12 mouse cellular contexts compared by ENCODE assay signal in the genomic region with DNA sequence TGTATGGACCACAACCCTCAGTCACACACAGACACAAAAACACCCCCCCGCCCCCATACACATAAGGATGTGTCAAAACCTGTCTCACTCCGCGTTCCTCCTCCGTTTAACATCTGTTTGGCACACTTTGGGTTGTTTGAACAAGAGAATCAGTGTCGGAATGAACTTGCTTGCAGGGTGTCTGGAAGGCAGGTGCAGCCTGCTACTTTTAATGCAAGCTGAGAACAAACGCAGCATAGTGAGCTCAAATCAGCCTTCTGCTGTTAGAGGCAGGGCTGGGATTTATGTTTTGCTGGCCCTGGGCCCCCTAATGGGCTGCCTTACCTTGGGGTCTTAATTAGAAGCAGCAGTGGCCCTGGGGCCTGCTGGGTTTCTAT. TPM values are rescaled to one million over a fixed set of nuclear protein-coding genes. Genes with fewer than 3 reads are reported as not detected.
DNase-seq lines count a peak whose midpoint lies in the region; ATAC-seq and TF ChIP-seq lines count a peak whose summit lies in the region.
"Had no signal": no experiment of that assay in that cellular context is flagged by ENCODE, and none has a peak within 500 bp of the region (broad histone marks: within the 10 kb centered on the region; RNA-seq: fewer than 3 reads in every experiment).

No protein-coding gene starts in this region.

- peak overlapping the region; percentile 34; the same call in 1 of the 2 replicates for H3K4me2 ChIP-seq in kidney, embryonic 15.5 days
- peak overlapping the region; percentile 32 for H3K4me2 ChIP-seq in hindbrain, embryonic 12.5 days (replicated peaks)
- peak overlapping the region; percentile 34 for H3K4me2 ChIP-seq in midbrain, embryonic 15.5 days
- H3K4me2 ChIP-seq in liver, postnatal 0 days (ENCODE audit: low read depth, low read length) = no peak overlapping the region
- H3K4me2 ChIP-seq: heart, embryonic 15.5 days had no signal

- no peaks in the 10 kb centered on the region for H3K36me3 ChIP-seq in kidney, embryonic 15.5 days
- no peaks in the 10 kb centered on the region for H3K36me3 ChIP-seq in hindbrain, embryonic 12.5 days
- no peaks in the 10 kb centered on the region for H3K36me3 ChIP-seq in midbrain, embryonic 15.5 days (replicated peaks)
- H3K36me3 ChIP-seq in liver, postnatal 0 days (replicated peaks; ENCODE audit: insufficient read depth, low read length) = no peaks in the 10 kb centered on the region
- H3K36me3 ChIP-seq: heart, embryonic 15.5 days had no signal

- 29% methylated on average over 6 of the region's 6 CpGs for WGBS in kidney, embryonic 15.5 days
- WGBS in hindbrain, embryonic 12.5 days = 6% methylated on average over 6 of the region's 6 CpGs
- 7% methylated on average over 6 of the region's 6 CpGs for WGBS in midbrain, embryonic 15.5 days
- WGBS in liver, postnatal 0 days (ENCODE audit: insufficient replicate concordance) = 59% methylated on average over 6 of the region's 6 CpGs

- H3K27ac ChIP-seq in kidney, embryonic 15.5 days = no peak overlapping the region
- peak overlapping the region; percentile 23; the same call in 1 of the 2 replicates for H3K27ac ChIP-seq in hindbrain, embryonic 12.5 days
- 0 out of 2 replicates have a peak overlapping the region, but pooled peaks have one; percentile 18 for H3K27ac ChIP-seq in midbrain, embryonic 15.5 days
- H3K27ac ChIP-seq in gastrocnemius, adult 2 months = no peak overlapping the region
- H3K27ac ChIP-seq in liver, postnatal 0 days (ENCODE audit: low read depth) = no peak overlapping the region
- H3K27ac ChIP-seq: heart, embryonic 15.5 days had no signal

- DNase-seq in kidney, adult 8-10 months = no peak
- DNase-seq in embryo, embryonic 11.5 days (ENCODE audit: low read depth, low spot score) = peak; percentile 51
- no peak for DNase-seq in gastrocnemius, adult 2 months
- no peak for DNase-seq in liver, postnatal 0 days
- no peak for DNase-seq in gastrocnemius, postnatal 25 days

- intact Hi-C loops in gastrocnemius, adult 2 months (cut with DNase I) = no loop called here

- no peak for TF ChIP-seq EP300 in liver, postnatal 0 days (IDR thresholded peaks at IDR 0.05; ENCODE audit: low read depth)

- H3K27me3 ChIP-seq in kidney, embryonic 15.5 days = 0 out of 2 replicates have a peak, but pooled peaks cover 5% of the 10 kb centered on the region
- H3K27me3 ChIP-seq in hindbrain, embryonic 12.5 days = no peaks in the 10 kb centered on the region
- no peaks in the 10 kb centered on the region for H3K27me3 ChIP-seq in midbrain, embryonic 15.5 days (replicated peaks)
- no peaks in the 10 kb centered on the region for H3K27me3 ChIP-seq in liver, postnatal 0 days (ENCODE audit: insufficient read depth, low read length)
- H3K27me3 ChIP-seq: heart, embryonic 15.5 days had no signal

- no peak overlapping the region for H3K4me3 ChIP-seq in kidney, embryonic 15.5 days (replicated peaks)
- no peak overlapping the region for H3K4me3 ChIP-seq in hindbrain, embryonic 12.5 days
- H3K4me3 ChIP-seq in midbrain, embryonic 15.5 days = no peak overlapping the region
- H3K4me3 ChIP-seq in gastrocnemius, adult 2 months = no peak overlapping the region
- H3K4me3 ChIP-seq in liver, postnatal 0 days (ENCODE audit: low read depth, low read length) = no peak overlapping the region
- H3K4me3 ChIP-seq: heart, embryonic 15.5 days had no signal

- H3K4me1 ChIP-seq in kidney, embryonic 15.5 days = peaks cover 26% of the 10 kb centered on the region
- H3K4me1 ChIP-seq in hindbrain, embryonic 12.5 days = peaks cover 14% of the 10 kb centered on the region
- H3K4me1 ChIP-seq in midbrain, embryonic 15.5 days = peaks cover 13% of the 10 kb centered on the region
- H3K4me1 ChIP-seq in liver, postnatal 0 days (ENCODE audit: insufficient read depth) = peaks cover 4% of the 10 kb centered on the region; the same call in 1 of the 2 replicates

- no peak overlapping the region for H3K9ac ChIP-seq in kidney, embryonic 15.5 days
- H3K9ac ChIP-seq in hindbrain, embryonic 12.5 days = no peak overlapping the region
- H3K9ac ChIP-seq in midbrain, embryonic 15.5 days = no peak overlapping the region
- no peak overlapping the region for H3K9ac ChIP-seq in liver, postnatal 0 days (replicated peaks)
- H3K9ac ChIP-seq: heart, embryonic 15.5 days had no signal

- no peak for TF ChIP-seq CTCF in gastrocnemius, adult 2 months (IDR thresholded peaks at IDR 0.05)
- no peak for TF ChIP-seq CTCF in liver, postnatal 0 days (IDR thresholded peaks at IDR 0.05; ENCODE audit: low read depth)

- no peaks in the 10 kb centered on the region for H3K9me3 ChIP-seq in kidney, embryonic 15.5 days (replicated peaks)
- H3K9me3 ChIP-seq in hindbrain, embryonic 12.5 days (replicated peaks) = no peaks in the 10 kb centered on the region
- no peaks in the 10 kb centered on the region for H3K9me3 ChIP-seq in midbrain, embryonic 15.5 days
- H3K9me3 ChIP-seq in liver, postnatal 0 days (ENCODE audit: low read length) = no peaks in the 10 kb centered on the region
- H3K9me3 ChIP-seq: heart, embryonic 15.5 days had no signal

- ATAC-seq in kidney, embryonic 15.5 days (replicated peaks; ENCODE audit: low FRiP score) = no peak
- ATAC-seq in hindbrain, embryonic 12.5 days (ENCODE audit: low FRiP score) = peak; percentile 39
- ATAC-seq in midbrain, embryonic 15.5 days (replicated peaks) = peak; percentile 78
- ATAC-seq in liver, postnatal 0 days = no peak

RNA-seq across cellular contexts. Expression of a gene that starts 28.7 kb away (rescaled TPM):
- 0.23 and 0.47 TPM in 2 replicates for polyA plus RNA-seq in kidney, embryonic 15.5 days (2015; fragmentation: Nextera tagmentation; extraction: Ambion mirVana)
- polyA plus RNA-seq in hindbrain, embryonic 12.5 days (2016; fragmentation: Nextera tagmentation; extraction: Ambion mirVana) = 0.39 and 0.65 TPM in 2 replicates
- polyA plus RNA-seq in midbrain, embryonic 15.5 days (2015; fragmentation: Nextera tagmentation; extraction: Ambion mirVana) = 1.7 and 2.5 TPM in 2 replicates
- 1 to 10 TPM in 1 of 2 experiments, under 1 TPM in 1; 0.36 to 2.0 TPM for total RNA-seq in gastrocnemius, adult 2 months (2021)
- 0.26 and 1.1 TPM in 2 replicates for polyA plus RNA-seq in liver, postnatal 0 days (2015; fragmentation: Nextera tagmentation; extraction: Ambion mirVana)
- total RNA-seq in gastrocnemius, postnatal 25 days (2021) = under 1 TPM; 0.32 to 0.56 TPM
- total RNA-seq: common myeloid progenitor, adult 5-6 weeks; megakaryocyte-erythroid progenitor cell, adult 5-6 weeks had no signal

RNA-seq across cellular contexts. Expression of a gene that starts 46.7 kb away (rescaled TPM):
- polyA plus RNA-seq in kidney, embryonic 15.5 days (2015; fragmentation: Nextera tagmentation; extraction: Ambion mirVana) = 0.18 and 0.32 TPM in 2 replicates
- polyA plus RNA-seq in hindbrain, embryonic 12.5 days (2016; fragmentation: Nextera tagmentation; extraction: Ambion mirVana) = 0.77 and 1.3 TPM in 2 replicates
- polyA plus RNA-seq in midbrain, embryonic 15.5 days (2015; fragmentation: Nextera tagmentation; extraction: Ambion mirVana) = 11.2 and 11.6 TPM in 2 replicates
- under 1 TPM in 1 of 2 experiments, not detected in 1; 0.06 TPM for total RNA-seq in gastrocnemius, adult 2 months (2021)
- polyA plus RNA-seq in liver, postnatal 0 days (2015; fragmentation: Nextera tagmentation; extraction: Ambion mirVana) = 0.02 TPM in 1 of 2 replicates, not detected in the other
- total RNA-seq in gastrocnemius, postnatal 25 days (2021) = under 1 TPM; 0.18 to 0.27 TPM
- total RNA-seq: common myeloid progenitor, adult 5-6 weeks; megakaryocyte-erythroid progenitor cell, adult 5-6 weeks had no signal
- polyA plus RNA-seq: small intestine, adult 2 months had no signal

Comparison
In these comparisons a context has a peak if more than half of its experiments do, and no peak if none do; other contexts are left out.
1. ATAC-seq: peak in hindbrain, embryonic 12.5 days (single experiment) and midbrain, embryonic 15.5 days (single experiment); none in kidney, embryonic 15.5 days (single experiment) and liver, postnatal 0 days (single experiment).
2. H3K27ac ChIP-seq: peak in hindbrain, embryonic 12.5 days (single experiment) and midbrain, embryonic 15.5 days (single experiment); none in kidney, embryonic 15.5 days (single experiment), gastrocnemius, adult 2 months (single experiment) and liver, postnatal 0 days (single experiment).